Mouse (Mus musculus): ENCODE measurements around the gene Ccdc149. TPM values are rescaled to one million over a fixed set of nuclear protein-coding genes. Genes with fewer than 3 reads are reported as not detected.

Ccdc149 gene
- polyA plus RNA-seq, 1 experiment from 2014 or later, result 14.7 TPM

DNA sequence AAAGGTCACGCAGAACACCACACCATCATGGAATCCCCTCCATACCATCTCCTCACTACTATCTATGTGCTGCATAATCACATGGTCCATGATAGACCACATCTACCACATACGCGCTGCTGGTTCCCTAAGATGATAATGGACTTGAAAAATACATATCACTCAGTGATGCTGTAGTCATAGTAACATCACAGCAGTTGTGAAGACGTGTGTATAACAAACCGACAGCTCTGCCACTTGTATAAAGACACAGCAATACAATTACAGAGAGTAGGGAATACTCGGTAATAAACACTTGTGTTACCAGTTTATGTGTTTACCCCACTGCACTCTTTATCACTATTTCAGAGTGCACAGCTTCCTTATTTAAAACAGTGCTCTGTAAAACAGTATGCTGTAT is 20.2 kb upstream of the Ccdc149 start:
- H3K4me3 ChIP-seq (replicated peaks; ENCODE audit: low read length), result no peak overlapping the region
- no peaks in the 10 kb centered on the region for H3K9me3 ChIP-seq (ENCODE audit: control insufficient read depth, low read length)
- H3K4me2 ChIP-seq (replicated peaks), result no peak overlapping the region
- no peak overlapping the region for H3K27ac ChIP-seq
- WGBS, result 86% methylated on average over 6 of the region's 6 CpGs
- H3K9ac ChIP-seq, result no peak overlapping the region
- DNase-seq (ENCODE audit: low spot score) (no peak), ATAC-seq (ENCODE audit: low FRiP score) (no peak)
- no peaks in the 10 kb centered on the region for H3K36me3 ChIP-seq (replicated peaks; ENCODE audit: control insufficient read depth, insufficient read depth)
- H3K27me3 ChIP-seq (ENCODE audit: control insufficient read depth, insufficient read depth, low read length), result no peaks in the 10 kb centered on the region
- no peaks in the 10 kb centered on the region; the same call in 1 of the 2 replicates for H3K4me1 ChIP-seq (replicated peaks; ENCODE audit: control insufficient read depth, insufficient read depth, low read length)

DNA sequence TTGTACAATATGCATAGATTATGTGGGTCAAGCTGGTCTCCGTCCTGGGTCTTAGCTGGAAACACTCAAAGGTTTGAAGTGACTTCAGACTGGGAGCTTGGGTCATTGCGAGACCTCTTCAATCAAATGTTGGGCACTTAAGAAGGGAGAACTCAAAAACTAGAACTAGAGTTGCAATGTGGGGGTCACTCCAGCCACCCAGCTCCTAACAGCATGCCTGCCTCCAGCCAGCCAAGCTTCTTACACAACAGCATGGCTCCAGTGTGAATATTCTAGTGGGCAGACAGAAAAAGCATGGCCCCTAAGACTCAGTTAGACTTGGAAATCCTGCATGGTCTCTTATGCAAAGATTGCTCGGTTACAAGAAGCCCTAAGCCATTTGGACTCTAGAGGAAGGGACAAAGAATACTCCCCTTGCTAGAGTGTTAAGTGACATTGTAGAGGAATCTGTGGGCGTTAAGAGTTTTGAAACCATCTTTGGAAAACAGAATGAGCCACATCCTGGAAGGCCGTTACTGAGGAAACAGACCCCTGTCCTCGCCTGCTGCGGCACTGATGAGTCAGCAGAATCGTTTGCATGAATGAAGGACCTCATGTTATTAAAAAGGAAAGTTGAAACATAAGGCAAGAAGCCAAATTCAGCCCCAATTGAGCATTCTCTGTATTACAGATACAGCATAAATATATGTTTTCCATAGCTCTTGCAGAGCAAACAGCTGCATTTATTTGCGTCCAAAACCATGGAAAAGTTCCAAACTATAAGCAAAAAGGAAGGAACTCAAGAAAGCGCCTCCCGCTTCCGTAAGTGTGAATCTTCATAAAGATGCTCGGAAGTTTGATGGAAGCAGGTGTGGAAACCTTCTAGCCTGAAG is 16.5 kb upstream of the Ccdc149 start:
- H3K9ac ChIP-seq, result no peak overlapping the region
- no peaks in the 10 kb centered on the region for H3K27me3 ChIP-seq (ENCODE audit: control insufficient read depth, insufficient read depth, low read length)
- H3K4me2 ChIP-seq (replicated peaks), result no peak overlapping the region
- no peak for ATAC-seq (ENCODE audit: low FRiP score)
- no peaks in the 10 kb centered on the region for H3K4me1 ChIP-seq (replicated peaks; ENCODE audit: control insufficient read depth, insufficient read depth, low read length)
- no peaks in the 10 kb centered on the region for H3K36me3 ChIP-seq (replicated peaks; ENCODE audit: control insufficient read depth, insufficient read depth)
- no peaks in the 10 kb centered on the region for H3K9me3 ChIP-seq (ENCODE audit: control insufficient read depth, low read length)
- no peak for DNase-seq (ENCODE audit: low spot score)
- H3K4me3 ChIP-seq (replicated peaks; ENCODE audit: low read length), result no peak overlapping the region
- H3K27ac ChIP-seq, result no peak overlapping the region
- 83% methylated on average over 13 of the region's 13 CpGs for WGBS

DNA sequence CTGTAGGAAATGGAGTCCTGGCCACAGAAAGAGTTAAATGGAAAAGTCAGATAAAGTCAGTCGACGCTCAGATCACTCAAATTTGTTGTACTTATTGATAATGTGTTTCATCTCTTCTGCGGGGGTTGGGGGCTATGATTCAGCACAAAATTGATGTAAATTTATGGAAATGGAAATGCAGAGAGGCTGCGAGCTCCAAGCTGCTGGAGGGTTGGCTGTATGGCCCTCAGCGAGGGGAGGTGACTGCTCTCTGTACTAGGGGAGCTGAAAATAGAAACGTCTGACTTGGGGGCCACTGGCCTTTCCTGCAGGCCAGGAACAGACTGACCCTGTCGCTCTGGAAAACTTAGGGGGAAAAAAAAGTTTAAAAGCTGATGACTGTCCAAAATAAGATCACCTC is 5.5 kb upstream of the Ccdc149 start:
- Histone ChIP-seq H3K4me1 (replicated peaks; ENCODE audit: control insufficient read depth, insufficient read depth, low read length) (peaks cover 13% of the 10 kb centered on the region; the same call in 1 of the 2 replicates), H3K36me3 (replicated peaks; ENCODE audit: control insufficient read depth, insufficient read depth) (no peaks in the 10 kb centered on the region), H3K9ac (peak overlapping the region; percentile 57), H3K9me3 (ENCODE audit: control insufficient read depth, low read length) (0 out of 2 replicates have a peak, but pooled peaks cover 5% of the 10 kb centered on the region), H3K4me3 (replicated peaks; ENCODE audit: low read length) (peak overlapping the region; percentile 38), H3K27ac (peak overlapping the region; percentile 72), H3K27me3 (ENCODE audit: control insufficient read depth, insufficient read depth, low read length) (no peaks in the 10 kb centered on the region), H3K4me2 (replicated peaks) (peak overlapping the region; percentile 85)
- WGBS, result 5% methylated on average over 7 of the region's 7 CpGs
- ATAC-seq (ENCODE audit: low FRiP score), result peak; percentile 22; the same call in 1 of the 2 replicates
- no peak for DNase-seq (ENCODE audit: low spot score)

DNA sequence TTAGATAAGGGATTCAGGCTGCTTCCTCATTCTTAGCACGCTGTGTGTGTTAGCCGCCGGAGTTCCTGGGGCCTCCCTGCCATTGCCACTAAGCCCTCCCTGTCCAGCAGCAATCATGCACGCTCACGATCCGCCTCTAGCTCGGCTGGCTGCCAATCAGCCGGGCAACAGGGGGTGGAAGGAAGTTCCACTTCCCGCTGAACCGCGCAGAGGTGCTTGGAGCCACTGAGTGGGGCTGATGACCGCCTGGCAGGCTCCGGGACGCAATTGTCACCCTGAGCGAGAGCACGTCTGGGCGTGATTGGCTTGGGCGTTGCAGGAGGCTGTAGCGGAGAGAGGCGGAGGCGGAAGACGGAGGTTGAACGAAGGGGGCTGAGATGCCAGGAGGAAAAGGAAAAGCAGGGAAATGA is 5.0 kb upstream of the Ccdc149 start:
- under 1% methylated on average over 23 of the region's 23 CpGs for WGBS
- H3K27ac ChIP-seq, result peak overlapping the region; percentile 72

DNA sequence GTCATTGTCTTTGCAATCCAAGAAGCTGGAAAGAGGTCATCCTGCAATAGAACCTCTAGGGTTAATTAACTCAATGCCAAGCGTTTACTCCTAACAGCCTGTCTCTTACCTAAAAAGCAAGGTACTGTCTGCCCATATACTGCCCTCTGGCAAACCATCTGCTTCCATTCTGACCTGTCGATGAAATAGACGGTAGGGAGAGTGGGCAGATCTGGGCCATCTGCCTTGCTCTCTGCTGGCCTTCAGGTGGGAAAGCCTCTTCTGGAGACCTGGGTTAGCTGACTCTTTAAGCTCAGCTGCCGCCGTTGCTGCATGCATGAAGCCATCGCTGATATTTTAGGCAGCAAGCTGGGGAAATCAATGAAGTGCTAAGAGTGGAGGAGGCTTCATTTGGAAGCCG is 2.7 kb upstream of the Ccdc149 start:
- H3K9me3 ChIP-seq (ENCODE audit: control insufficient read depth, low read length), result no peaks in the 10 kb centered on the region
- H3K4me3 ChIP-seq (replicated peaks; ENCODE audit: low read length), result no peak overlapping the region
- no peak overlapping the region for H3K4me2 ChIP-seq (replicated peaks)
- DNase-seq (ENCODE audit: low spot score) (no peak), ATAC-seq (ENCODE audit: low FRiP score) (no peak)
- H3K4me1 ChIP-seq (replicated peaks; ENCODE audit: control insufficient read depth, insufficient read depth, low read length), result peaks cover 13% of the 10 kb centered on the region; the same call in 1 of the 2 replicates
- no peak overlapping the region for H3K27ac ChIP-seq
- no peaks in the 10 kb centered on the region for H3K27me3 ChIP-seq (ENCODE audit: control insufficient read depth, insufficient read depth, low read length)
- no peaks in the 10 kb centered on the region for H3K36me3 ChIP-seq (replicated peaks; ENCODE audit: control insufficient read depth, insufficient read depth)
- H3K9ac ChIP-seq, result no peak overlapping the region
- WGBS, result 88% methylated on average over 7 of the region's 7 CpGs

More for the DNA sequence above, 5.0 kb upstream of the Ccdc149 start:
- Histone ChIP-seq H3K4me2 (replicated peaks) (peak overlapping the region; percentile 85), H3K9ac (peak overlapping the region; percentile 57), H3K9me3 (ENCODE audit: control insufficient read depth, low read length) (0 out of 2 replicates have a peak, but pooled peaks cover 2% of the 10 kb centered on the region), H3K4me1 (replicated peaks; ENCODE audit: control insufficient read depth, insufficient read depth, low read length) (peaks cover 13% of the 10 kb centered on the region; the same call in 1 of the 2 replicates), H3K27me3 (ENCODE audit: control insufficient read depth, insufficient read depth, low read length) (no peaks in the 10 kb centered on the region), H3K4me3 (replicated peaks; ENCODE audit: low read length) (peak overlapping the region; percentile 38), H3K36me3 (replicated peaks; ENCODE audit: control insufficient read depth, insufficient read depth) (no peaks in the 10 kb centered on the region)
- DNase-seq (ENCODE audit: low spot score), result peak; percentile 78
- ATAC-seq (ENCODE audit: low FRiP score), result peak; percentile 86

DNA sequence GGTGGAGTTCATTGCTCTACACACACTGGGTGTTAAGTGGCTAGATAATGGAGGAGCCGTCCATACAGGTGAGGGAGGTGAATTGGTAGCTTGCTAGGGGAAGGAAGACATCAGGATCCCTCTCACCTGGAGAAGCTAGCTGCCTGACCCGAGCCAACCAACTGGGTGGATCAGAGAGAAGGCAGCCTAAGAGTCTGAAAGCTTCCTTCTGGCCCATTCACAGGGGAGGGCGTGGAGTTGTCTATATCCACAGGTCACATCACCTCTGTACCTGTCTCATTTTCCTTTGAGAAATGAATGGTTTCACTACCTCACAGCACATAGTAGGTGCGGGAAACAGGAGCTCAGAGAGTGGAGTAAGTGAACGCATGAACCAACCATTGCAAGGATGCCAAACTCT is 770 bp downstream of the Ccdc149 start:
- Histone ChIP-seq H3K9ac (peak overlapping the region; percentile 90), H3K4me3 (replicated peaks; ENCODE audit: low read length) (peak overlapping the region; percentile 84), H3K9me3 (ENCODE audit: control insufficient read depth, low read length) (no peaks in the 10 kb centered on the region), H3K4me2 (replicated peaks) (peak overlapping the region; percentile 75), H3K36me3 (replicated peaks; ENCODE audit: control insufficient read depth, insufficient read depth) (no peaks in the 10 kb centered on the region), H3K27me3 (ENCODE audit: control insufficient read depth, insufficient read depth, low read length) (no peaks in the 10 kb centered on the region), H3K4me1 (replicated peaks; ENCODE audit: control insufficient read depth, insufficient read depth, low read length) (no peaks in the 10 kb centered on the region), H3K27ac (peak overlapping the region; percentile 91)
- DNase-seq (ENCODE audit: low spot score) (no peak), ATAC-seq (ENCODE audit: low FRiP score) (peak; percentile 31; the same call in 1 of the 2 replicates)
- 57% methylated on average over 5 of the region's 5 CpGs for WGBS

DNA sequence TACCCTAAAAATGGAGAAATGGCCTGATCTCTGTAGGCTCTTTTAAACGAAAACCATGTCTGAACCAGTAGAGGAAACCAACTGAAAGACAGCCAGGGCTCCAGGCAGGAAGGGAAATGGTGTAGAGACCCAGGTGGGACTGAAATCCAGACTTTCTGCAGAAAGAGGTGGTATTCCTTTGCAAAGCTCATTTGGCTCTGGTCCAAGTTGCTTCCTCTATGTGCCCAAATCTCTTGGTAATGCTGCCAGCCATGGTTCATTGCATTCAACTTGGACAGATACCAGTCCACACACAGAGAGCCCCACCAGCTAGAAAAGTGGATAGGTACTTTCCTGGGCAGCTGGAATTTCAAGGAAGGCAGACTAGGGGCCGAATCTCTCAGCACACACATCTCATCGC is 3.5 kb downstream of the Ccdc149 start:
- H3K4me2 ChIP-seq (replicated peaks), result no peak overlapping the region
- peaks cover 8% of the 10 kb centered on the region; the same call in 1 of the 2 replicates for H3K9me3 ChIP-seq (ENCODE audit: control insufficient read depth, low read length)
- H3K4me1 ChIP-seq (replicated peaks; ENCODE audit: control insufficient read depth, insufficient read depth, low read length), result no peaks in the 10 kb centered on the region
- no peak overlapping the region for H3K9ac ChIP-seq
- H3K27me3 ChIP-seq (ENCODE audit: control insufficient read depth, insufficient read depth, low read length), result no peaks in the 10 kb centered on the region
- WGBS, result 89% methylated on average over 3 of the region's 3 CpGs
- no peak overlapping the region for H3K27ac ChIP-seq
- no peak overlapping the region for H3K4me3 ChIP-seq (replicated peaks; ENCODE audit: low read length)
- H3K36me3 ChIP-seq (replicated peaks; ENCODE audit: control insufficient read depth, insufficient read depth), result no peaks in the 10 kb centered on the region
- ATAC-seq (ENCODE audit: low FRiP score) (no peak), DNase-seq (ENCODE audit: low spot score) (no peak)

DNA sequence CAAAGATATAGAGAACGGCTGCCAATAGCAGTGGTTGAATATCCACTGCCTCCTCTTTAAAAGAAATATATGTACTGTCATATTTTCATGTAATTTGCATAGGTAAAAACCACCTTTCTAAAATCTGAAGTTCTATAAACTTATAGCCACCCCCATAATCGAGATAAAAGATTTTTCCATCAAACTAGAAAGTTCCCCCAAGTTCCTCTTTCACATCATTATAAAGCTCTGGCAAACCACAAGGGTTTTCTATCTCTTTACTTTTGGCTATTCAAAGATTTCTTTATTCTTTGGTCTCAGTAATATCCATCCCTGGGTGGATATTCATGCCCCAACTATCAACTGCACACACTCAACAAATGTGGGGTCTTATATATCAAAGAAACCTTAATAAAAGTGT is 8.9 kb downstream of the Ccdc149 start:
- Histone ChIP-seq H3K36me3 (replicated peaks; ENCODE audit: control insufficient read depth, insufficient read depth) (no peaks in the 10 kb centered on the region), H3K4me3 (replicated peaks; ENCODE audit: low read length) (no peak overlapping the region), H3K4me1 (replicated peaks; ENCODE audit: control insufficient read depth, insufficient read depth, low read length) (no peaks in the 10 kb centered on the region), H3K9ac (no peak overlapping the region), H3K27ac (no peak overlapping the region), H3K9me3 (ENCODE audit: control insufficient read depth, low read length) (peaks cover 8% of the 10 kb centered on the region; the same call in 1 of the 2 replicates), H3K27me3 (ENCODE audit: control insufficient read depth, insufficient read depth, low read length) (no peaks in the 10 kb centered on the region), H3K4me2 (replicated peaks) (no peak overlapping the region)
- no peak for DNase-seq (ENCODE audit: low spot score)
- 81% methylated on average over 2 of the region's 2 CpGs for WGBS
- no peak for ATAC-seq (ENCODE audit: low FRiP score)

DNA sequence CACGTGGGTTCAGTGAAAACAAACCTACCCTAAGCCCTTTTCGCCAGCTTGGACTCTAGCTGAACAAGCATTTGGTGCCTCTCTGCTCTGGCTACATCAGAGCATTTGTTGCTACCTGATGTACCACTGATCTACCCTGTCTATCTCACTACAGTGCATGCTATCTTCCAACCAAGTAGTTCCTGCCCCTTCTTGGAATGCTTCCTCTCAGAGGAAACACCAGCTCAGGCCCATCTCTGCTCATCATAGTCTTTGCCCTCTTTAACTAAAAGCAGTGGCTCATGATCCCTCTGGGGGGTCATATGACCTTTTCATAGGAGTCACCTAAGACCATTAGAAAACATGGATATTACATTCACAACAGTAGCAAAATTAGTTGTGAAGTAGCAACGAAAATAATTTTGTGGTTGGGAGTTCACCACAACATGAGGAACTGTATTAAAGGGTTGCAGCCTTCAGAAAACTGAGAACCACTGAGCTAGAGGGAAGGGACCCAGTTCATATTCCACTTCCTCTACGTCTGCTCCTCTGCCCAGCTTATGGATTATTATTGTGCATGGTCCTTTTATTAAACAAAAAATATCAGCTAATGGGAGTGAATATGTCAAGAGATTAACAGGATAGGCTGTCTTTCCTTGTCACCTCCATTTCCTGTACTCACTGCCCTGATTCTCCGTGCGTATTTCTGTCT is 9.7 kb downstream of the Ccdc149 start:
- ATAC-seq (ENCODE audit: low FRiP score), result no peak
- Histone ChIP-seq H3K4me1 (replicated peaks; ENCODE audit: control insufficient read depth, insufficient read depth, low read length) (no peaks in the 10 kb centered on the region), H3K9ac (no peak overlapping the region), H3K27me3 (ENCODE audit: control insufficient read depth, insufficient read depth, low read length) (no peaks in the 10 kb centered on the region), H3K4me3 (replicated peaks; ENCODE audit: low read length) (no peak overlapping the region), H3K9me3 (ENCODE audit: control insufficient read depth, low read length) (peaks cover 8% of the 10 kb centered on the region; the same call in 1 of the 2 replicates), H3K27ac (no peak overlapping the region), H3K36me3 (replicated peaks; ENCODE audit: control insufficient read depth, insufficient read depth) (no peaks in the 10 kb centered on the region), H3K4me2 (replicated peaks) (no peak overlapping the region)
- 81% methylated on average over 6 of the region's 6 CpGs for WGBS
- DNase-seq (ENCODE audit: low spot score), result no peak

Data from hindbrain, embryonic 14.5 days (tissue).